Mouse (Mus musculus) adrenal gland (tissue): ENCODE measurements at regions not wholly inside any gene's neighbourhood (a gene's known extent, or its start where the extent isn't known, plus 50 kb on each side); places are given as distances from the start of the nearest gene placed in this dataset.

Experiments used
- intact Hi-C: fragments of 180-260 bp; cut with DNase I; formaldehyde crosslinking; loops from one replicate; pipeline ENCODE4 v1.15.1; 2025

GRCm38 (mm10) chr2:45652977-45653376 lies 535.8 kb upstream of the Zeb2 start:
- intact Hi-C loops = no loop called here

GRCm38 (mm10) chr2:45650271-45650985 lies 533.2 kb upstream of the Zeb2 start:
- intact Hi-C loops = no loop called here

DNA sequence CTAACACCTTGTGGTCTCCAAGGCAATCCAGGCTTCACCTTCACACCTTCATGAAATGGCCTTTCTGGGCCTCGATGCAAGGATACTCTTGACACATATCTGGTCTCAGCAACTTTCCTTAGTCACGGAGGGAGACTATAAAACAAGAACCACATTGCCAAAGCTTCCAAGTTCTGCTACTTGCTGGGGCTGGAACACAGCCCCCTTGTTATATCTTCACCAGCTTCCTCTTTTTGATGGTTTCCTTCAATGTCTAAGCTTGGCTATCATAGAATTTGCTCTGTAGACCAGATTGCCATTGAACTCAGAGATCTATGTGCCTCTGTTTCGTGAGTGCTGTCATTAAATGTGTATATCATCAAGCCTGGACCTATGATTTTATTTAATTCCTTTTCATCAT lies 530.7 kb upstream of the Zeb2 start:
- intact Hi-C loops = no loop called here

- intact Hi-C loops = no loop called here
Measured at GRCm38 (mm10) chr2:45630081-45630480, 512.9 kb upstream of the Zeb2 start.

- intact Hi-C loops = no loop called here
Measured at GRCm38 (mm10) chr2:45629616-45630015, 512.4 kb upstream of the Zeb2 start.

- intact Hi-C loops = no loop called here
Measured at GRCm38 (mm10) chr2:45623056-45623455, 505.9 kb upstream of the Zeb2 start.

DNA sequence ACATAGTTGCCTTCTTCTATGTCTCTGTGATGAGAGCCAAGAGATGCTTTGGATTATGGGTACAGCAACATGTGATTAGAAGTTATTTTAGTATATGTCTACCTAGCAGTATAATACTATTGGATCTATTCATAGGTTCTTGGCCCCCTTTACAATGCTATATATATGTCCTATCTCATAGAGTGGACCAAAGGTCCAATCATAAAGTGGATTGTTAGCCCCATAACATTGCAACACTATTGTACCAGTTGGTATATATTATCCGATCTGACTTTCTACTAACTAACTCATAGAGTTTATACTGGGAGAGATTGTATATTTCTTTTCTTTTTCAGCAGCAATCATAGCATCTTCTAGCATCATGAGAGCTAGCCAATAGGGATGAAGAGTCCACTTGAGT lies 491.7 kb upstream of the Zeb2 start:
- intact Hi-C loops = no loop called here

GRCm38 (mm10) chr2:45607393-45607792 lies 490.2 kb upstream of the Zeb2 start:
- intact Hi-C loops = no loop called here

GRCm38 (mm10) chr2:45601332-45601900 lies 484.2 kb upstream of the Zeb2 start:
- intact Hi-C loops = no loop called here

- intact Hi-C loops = no loop called here
Measured at GRCm38 (mm10) chr2:45593765-45594164, 476.6 kb upstream of the Zeb2 start.

DNA sequence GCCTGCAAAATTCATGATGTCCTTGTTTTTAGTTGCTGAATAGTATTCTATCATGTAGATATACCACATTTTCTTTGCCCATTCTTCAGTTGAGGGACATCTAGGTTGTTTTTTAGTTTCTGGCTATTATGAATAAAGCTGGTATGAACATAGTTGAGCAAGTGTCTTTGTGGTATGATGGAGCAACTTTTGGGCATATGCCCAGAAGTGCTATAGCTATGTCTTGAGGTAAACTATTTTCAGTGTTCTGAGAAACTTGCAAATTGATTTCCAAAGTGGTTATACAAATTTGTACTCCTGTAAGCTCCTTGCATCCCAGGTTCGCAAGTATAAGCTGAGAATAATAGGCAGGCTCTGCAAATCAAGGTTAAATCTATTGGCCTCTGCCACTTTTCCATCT lies 473.8 kb upstream of the Zeb2 start:
- intact Hi-C loops = no loop called here

- intact Hi-C loops = no loop called here
Measured at GRCm38 (mm10) chr2:45588248-45588647, 471.1 kb upstream of the Zeb2 start.

DNA sequence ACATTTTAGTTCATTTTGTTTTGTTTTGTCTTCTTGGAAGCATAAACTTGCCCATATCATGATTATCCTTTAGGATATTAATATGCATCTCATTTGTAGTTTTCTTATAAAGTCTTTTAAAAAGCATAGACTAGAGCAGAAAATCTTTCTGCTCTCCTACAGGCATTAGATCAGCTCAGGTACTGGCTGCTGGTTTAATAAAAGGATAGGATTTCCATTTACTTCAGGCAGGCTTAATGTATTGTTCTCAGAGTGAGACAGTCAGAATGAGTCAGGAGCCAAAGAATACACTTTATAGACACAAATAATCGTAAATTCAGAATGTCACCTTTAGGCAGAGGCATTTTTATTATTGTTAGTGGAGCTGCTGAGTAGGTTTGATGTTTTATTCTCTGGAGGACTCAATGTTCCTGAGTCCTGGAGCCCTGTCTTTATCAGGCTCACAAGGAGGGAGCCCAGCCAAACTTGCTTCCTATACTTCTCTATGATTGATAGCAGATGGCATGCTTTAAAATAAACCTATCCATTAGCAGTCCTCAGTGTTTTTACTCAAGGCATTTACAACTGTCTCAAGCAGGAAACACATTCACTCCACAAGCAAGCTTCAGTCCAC lies 469.5 kb upstream of the Zeb2 start:
- intact Hi-C loops = no loop called here

DNA sequence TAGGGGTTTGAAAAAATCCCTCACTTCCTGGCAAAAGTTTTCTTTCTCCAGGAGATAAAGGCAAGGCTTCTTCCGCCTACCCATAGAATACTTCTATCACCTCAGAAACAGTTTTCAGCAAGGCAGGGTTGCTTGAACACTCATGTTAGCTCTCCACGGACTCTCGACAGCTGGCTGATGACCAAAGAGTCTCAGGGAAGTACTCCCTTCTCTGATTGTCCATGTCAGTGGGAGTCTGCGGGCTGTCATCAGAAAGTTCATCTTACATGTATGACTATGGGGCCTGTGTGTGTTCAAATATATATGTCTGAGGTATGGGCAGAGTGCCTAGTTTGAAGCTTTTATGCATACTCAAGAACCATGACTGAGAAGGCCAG lies 464.3 kb upstream of the Zeb2 start:
- intact Hi-C loops = no loop called here

DNA sequence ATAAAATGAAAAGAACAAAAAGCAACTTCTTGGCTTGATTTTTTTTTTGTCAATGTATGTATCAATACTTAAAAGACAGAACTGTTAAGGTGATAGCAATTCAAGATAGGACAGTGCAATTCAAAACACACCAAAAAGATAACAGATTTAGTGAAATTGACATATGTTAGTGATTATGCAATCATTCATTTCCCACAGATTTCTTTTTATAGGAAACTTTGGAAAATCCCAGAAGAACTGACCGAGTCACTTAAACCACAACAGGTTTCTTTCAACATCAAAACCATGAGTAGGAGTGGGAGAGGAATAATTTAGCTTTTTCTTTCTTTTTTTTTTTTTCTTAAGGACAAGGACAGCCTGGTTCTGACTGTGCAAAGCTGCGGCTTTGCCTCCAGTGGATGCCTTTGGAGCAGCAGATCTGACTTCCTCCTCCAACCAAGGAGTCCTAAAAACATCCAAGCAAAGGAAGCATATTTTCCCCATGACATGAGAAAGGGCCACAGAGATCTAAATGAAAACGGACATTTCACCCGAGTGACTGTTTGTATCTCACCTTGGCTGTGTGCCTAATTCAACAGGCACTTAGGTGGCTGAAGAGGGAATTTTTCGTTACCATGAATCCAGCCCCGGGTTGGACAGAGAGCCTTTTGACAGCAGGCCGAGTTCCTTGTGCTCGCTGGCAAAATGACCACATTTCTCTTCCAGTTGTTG lies 463.8 kb upstream of the Zeb2 start:
- intact Hi-C loops = no loop called here

- intact Hi-C loops = no loop called here
Measured at GRCm38 (mm10) chr2:45572906-45573305, 455.7 kb upstream of the Zeb2 start.

DNA sequence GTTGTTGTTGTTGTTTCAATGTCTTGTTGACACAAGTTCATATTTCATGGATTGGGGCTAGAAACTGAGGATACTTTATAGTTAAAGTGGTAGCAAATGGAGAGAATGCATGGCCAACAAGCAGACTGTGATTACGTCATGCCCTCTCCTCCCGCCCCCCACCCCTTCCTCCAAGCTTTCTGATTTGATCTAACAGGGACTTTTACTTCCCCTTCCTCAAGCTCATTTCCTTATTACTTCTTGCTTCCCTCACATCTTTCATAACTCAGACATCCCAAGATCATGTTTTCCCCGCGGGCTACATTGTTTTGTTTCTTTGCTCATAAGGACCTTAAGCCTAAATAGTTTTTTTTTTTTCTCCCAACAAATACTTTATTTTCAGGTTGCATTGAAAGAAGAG lies 437.5 kb upstream of the Zeb2 start:
- intact Hi-C loops = no loop called here

GRCm38 (mm10) chr2:45541394-45541793 lies 424.2 kb upstream of the Zeb2 start:
- intact Hi-C loops = no loop called here

DNA sequence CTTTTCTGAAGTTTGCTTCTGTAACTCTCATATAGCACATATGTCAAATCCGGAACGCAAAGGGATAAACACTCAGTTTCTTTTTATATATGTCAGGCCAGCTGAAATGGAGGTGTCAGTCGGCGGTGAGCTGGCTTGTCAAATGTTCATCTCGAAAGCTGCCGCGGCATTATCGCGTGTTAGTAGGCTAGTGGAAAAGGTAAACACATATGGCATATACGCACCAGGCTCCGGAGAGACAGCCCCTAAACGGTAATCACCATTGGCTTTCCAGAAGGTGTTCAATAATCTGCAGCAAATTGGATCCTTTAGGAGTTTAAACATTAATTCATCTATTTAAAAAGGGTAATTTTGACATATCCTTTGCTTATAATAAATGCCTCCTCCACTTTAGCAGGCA lies 421.8 kb upstream of the Zeb2 start:
- intact Hi-C loops = no loop called here

DNA sequence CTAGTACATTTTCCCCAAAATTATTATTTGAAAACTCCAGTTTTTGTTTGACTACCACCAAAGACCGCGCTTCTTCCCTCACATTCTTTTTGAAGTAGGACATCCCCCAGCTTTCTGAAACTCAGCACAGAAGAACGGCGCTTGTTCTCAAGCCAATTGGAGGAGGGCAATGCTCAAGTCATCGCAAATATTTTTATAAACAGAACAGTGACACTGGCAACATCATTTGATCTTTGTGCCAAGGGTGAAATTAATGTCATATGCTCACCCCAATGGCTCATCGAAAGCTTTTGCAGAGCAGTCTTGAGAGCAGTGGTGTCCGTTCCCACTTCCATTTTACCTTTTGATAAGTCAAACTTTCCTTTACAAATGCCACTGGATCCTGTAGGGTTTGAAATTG lies 420.5 kb upstream of the Zeb2 start:
- intact Hi-C loops = no loop called here

DNA sequence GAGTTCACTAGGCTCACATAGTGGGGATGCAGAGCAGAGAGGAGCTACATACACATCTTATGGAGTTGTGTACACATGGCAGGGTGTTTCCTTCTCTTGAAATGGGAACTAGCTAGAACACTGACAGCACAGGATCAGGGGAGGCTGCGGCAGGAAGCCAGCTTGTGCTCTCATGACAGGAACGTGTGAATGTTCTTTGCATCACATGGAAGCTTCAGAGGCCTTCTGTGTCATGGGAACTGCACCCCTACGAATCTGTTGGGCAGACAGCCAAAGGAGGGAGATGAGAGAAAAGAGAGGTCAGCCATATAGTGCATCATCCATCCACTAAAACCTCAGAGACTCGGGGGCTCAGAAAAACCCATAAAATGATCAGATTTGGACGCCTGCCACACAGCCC lies 417.6 kb upstream of the Zeb2 start:
- intact Hi-C loops = no loop called here

GRCm38 (mm10) chr2:45522310-45522709 lies 405.1 kb upstream of the Zeb2 start:
- intact Hi-C loops = no loop called here
